Mouse (Mus musculus): ENCODE data around the gene Pomp.

Pomp gene

DNA sequence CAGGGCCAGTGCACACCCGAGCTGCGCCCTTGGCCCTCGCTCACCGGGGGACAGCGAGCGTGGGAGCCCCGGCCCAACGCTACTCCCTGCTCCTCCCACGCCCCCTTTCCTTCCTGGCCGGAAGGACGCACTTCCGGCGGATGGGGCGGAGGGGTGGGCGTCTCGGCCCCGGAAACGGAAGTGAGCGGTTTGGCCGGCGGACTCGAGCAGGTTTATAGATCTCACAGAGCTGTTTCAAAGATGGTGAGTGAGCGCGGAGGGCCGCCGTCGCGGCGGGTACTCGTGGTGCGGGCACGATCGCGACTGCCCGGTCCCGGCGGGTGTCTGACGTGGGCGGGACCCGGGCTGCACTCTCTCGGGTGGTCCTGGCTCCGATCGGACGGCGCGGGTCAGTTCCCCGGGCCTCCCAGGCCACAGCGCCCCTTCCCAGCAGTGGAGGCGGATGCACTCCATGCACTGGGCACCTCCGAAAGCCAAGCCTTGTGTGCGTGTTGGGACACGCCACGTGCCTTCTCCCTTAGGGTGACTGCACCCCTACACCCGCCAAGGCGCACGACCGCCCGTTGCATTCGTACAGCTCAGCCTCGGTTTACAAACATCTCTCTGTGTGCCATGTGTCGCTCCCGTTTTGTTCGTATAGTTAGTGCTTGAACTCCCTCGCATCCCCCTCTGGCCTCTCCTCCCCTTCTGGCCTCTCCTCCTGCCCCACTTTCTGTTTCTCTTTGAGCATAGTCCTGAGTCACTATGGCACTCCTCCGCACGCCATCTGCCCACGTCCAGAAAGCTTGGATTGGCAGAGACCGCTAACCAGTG, at the start of gene Pomp:
Gene Pomp, plus strand, starts transcription at position 13 of the 813 bp plus-strand sequence.
- DNase-seq: peak; percentile 86

DNA sequence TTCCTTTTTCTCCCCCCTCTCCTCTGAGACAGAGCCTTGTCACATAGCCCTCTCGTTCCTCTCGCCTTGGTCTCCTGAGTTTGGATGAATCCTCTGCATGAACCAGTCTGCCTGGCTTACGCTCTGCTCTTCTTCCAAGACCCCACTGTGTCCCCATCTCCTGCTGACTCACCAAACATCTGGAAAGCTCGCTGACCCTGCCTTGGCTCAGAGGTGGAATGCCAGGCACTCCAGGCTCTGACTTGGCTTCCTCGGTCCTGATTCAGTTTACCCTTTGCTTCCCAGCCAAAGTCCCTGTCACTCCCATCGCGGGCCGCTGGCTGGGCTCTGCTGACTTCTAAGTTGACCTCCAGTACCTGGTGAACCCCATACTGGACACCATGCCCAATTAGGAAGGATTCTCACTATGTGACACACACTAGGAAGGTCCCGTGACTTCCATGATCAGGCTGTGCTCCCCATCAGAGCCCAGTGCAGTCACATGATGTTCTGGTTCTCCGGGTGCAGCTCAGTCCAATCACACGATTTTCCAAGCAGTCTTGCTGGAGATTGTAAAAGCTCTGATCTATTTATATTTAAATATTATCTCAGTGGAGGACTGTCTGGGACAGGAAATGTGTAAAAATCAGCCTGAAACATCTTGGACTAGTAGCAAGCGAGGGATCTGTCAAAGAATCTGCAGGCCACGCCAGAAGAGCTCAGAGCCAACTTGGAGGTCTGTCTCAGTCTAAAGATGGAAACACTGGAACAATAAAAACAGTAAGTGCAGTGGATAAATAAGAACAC, 47.8 kb upstream of the Pomp start:
- no peak for DNase-seq

DNA sequence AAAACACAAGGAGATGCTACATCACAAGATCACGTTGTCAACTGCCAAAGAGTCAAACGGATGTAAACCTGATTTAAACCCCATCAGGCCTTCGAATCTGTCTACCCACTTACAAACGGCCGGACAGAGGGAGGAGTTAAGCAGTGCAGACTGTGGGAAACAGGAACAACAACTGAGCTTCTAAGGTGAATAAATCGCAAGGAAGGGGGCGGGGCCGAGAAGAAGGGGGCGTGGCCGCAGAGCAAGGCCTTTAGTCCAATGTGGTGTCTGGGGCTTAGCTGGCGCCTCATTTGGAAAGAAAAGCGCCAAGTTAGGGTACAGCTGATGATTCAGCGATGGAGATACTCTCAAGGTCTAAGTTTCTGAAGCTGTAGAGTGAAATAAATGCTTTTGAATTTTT, 45.3 kb upstream of the Pomp start:
- DNase-seq: no peak

DNA sequence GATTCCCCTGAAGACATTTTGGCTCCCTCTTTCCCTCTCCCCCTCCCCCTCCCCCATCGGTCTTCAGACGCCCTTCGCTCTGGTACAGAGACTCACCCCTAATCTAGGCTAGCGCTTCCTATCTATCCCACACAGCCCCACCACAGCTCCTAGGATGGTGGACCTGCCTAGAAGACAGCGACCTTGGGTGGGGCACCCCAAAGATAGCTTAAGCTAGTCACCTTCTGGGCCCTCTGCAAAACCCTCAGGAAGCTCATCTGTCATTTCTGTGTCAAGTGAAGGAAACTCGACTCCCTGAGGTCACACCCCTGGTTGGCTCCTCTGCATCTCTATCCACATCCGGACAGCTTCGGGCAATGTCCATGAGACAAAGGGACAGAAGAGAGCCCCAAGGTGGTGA, 44.7 kb upstream of the Pomp start:
- no peak for DNase-seq

- DNase-seq: no peak
Observed at GRCm38 (mm10) chr5:147816465-147816864, 43.8 kb upstream of the Pomp start.

- no peak for DNase-seq
Observed at GRCm38 (mm10) chr5:147817747-147818496, 42.3 kb upstream of the Pomp start.

- no peak for DNase-seq
Observed at GRCm38 (mm10) chr5:147818866-147819265, 41.4 kb upstream of the Pomp start.

DNA sequence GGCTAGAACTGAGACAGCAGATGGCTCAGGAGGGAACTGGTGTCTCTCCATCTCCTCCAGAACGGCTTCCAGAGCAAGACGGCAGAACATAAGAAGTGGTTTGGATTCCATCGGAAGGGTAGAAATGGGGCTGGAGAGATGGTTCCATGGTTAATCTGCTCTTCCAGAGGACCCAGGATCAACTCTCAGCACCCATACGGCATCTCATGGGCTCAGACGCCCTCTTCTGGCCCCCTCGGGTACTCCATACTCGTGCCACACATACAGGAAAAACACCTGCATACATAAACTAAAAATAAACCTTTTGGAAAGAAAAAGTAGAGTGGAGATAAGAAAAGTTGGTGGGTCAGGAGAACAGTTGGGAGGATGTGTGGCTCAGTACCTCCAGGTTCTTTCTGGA, 40.4 kb upstream of the Pomp start:
- DNase-seq: no peak

- DNase-seq: no peak
Observed at GRCm38 (mm10) chr5:147824021-147824605, 36.1 kb upstream of the Pomp start.

GRCm38 (mm10) chr5:147825375-147825969, 34.8 kb upstream of the Pomp start:
- no peak for DNase-seq

DNA sequence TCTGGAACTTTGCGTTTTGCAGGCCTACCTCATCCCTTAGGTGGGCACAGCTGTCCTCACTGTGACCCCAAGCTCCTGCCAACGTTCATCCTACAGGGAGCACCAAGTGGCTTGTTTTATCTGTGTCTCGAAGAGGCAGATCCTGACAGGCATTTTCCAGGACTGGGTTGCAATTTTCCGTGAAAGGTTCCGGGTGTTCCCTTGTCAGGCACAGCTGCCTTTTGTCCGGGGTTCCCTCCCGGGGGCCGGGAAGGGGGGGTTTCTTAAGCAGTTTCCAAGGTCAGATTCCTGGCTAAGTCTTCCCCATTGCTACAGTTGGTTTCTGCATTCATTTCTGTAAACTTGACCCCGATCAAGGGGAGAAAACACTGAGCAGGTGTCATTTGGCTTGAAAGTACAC, 34.2 kb upstream of the Pomp start:
- no peak for DNase-seq

DNA sequence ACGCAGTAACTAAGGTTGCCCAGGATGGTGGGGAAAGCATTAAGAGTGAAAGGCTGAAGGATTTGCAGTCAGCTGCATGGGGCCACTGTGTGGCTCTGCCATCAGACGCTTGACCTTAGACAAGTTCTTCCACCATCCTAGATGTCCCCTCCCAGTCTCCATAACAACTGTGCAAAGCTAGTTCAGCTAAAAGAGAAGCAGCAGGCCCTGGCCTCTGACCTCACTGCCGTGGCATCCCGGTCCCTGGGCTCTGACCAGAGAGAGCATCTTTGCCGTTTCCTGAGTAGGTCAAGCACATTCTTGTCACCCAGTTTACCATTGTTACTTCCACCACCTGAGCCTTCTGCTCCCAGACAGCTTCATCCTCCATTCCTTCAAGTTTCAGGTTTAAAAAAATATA, 33.7 kb upstream of the Pomp start:
- no peak for DNase-seq

DNA sequence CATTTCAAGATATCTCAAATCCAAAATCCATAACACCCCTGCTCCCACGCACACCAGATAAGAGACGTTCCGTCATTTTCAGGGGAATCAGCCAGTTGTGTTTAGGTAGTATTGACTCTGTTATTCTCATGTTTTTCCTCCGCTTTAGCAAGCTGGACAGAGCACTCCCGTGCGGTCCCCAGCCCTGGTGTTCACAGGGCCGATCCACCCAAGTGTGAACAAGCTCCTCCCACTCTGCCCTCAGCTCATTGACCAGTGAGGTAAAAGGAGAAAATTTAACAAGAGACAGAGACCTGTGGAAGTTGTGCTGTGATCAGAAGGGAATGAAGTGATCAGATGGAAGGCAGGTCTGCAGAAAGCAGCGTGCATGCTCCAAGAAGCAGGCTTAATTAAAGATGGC, 31.4 kb upstream of the Pomp start:
- DNase-seq: no peak

DNA sequence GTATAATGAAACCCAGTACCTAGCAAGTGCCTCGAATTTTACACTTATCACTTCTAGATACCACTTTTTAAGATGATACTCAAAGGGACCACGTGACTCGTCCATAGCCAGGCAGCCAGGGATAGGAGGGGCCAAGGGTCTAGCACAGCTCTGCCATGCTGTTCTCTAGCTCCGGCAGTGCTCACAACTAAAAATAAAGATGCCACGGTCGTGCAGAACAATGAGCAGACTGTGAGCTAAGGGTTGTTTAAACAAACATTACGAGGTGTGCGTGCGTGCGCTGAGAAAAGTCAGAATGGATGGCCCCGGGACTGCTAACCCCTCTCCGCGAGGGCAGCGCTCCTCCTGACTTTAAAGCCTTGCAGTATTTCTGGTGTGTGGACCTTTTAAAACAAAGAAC, 27.4 kb upstream of the Pomp start:
- DNase-seq: no peak

DNA sequence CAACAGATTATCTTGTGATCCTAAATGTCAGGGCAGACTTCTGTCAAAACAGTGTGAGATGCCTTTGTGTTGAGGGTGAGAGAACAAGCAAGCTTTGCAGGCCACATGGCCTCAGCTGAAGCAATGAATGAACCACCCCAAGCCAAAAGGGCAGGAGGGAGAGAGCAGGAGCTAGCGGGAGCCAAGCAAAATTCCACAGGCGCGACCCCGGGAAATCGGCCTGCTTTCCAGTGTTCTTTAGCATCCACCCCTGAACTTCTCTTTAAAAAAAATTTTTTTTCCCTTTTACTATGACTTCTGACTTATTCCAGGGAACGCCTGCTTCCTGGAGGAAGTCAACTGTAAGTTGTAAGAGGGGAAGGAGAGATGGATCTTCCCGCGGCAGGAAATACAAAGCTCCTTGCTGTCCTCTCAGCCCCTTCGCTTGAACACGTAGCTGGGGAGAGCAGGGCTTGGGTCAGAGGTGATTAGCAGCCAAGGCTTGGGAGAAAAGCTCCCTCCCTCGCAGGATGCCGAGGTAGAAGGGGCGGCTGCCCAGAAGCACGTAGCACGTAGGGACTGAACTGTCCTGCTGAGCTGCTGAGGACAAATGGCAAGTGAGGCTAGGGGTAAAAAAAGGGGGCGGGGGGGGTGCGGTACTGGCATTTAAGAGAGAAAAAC, 25.3 kb upstream of the Pomp start:
- no peak for DNase-seq

- no peak for DNase-seq
Observed at GRCm38 (mm10) chr5:147839418-147839817, 20.8 kb upstream of the Pomp start.

DNA sequence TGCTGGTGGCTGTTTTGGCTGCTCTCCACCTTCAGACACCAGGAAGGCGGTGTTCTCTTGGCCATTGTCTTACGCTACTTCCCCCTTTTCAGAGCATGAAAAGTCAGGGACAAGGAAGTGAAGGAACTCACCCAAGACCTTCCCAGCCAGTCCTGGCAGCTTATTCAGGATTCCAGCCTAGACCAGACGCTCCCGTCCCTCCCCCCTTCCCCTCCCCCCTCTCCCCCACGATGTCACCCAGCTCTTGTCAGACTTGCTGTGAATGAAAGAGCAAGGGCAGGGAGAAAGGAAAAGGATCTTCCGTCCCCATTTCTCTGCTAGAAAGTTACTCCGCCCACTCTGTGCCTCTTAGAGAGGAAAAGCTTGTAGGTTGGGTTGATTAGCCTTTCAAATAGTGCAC, 16.9 kb upstream of the Pomp start:
- no peak for DNase-seq

GRCm38 (mm10) chr5:147845319-147845718, 14.9 kb upstream of the Pomp start:
- no peak for DNase-seq

DNA sequence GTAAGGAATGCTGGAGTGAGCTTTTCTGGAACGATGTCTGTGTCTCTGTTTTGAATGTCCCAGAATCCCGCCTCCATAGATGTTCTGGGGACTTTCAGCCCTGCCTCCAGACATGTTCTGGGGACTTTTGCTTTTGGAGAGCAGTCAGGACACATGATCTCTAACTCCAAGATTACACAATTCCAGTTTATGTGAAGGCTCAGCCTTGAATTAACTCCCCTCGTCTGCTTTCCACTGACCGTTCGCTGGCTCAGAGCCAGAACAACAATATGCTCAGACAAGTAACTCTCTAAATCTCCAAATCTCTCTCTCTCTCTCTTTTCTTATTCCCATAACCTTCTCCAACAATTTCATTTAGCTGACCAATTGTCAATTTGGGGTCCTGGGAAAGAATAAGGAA, 12.9 kb upstream of the Pomp start:
- no peak for DNase-seq

GRCm38 (mm10) chr5:147848164-147848863, 11.9 kb upstream of the Pomp start:
- DNase-seq: peak; percentile 87

GRCm38 (mm10) chr5:147850194-147850593, 10.1 kb upstream of the Pomp start:
- DNase-seq: no peak

DNA sequence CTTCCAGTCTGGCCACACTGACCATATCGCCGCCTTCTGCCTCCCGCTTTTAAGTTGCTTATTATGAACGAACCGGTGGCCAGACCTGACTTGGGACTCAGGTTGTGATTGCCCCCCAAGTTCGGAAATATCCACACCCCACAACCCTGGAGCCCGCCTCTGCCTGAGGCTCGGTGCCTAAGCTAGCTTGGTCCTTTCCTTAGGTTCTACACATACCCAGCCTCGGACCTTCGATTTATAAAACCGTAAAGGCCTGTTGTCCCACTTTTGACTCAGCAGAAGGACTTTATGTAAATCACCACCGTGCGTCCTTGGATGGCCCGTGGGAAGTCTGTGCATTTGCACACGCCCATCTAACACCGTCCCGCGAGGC, 199 bp upstream of the Pomp start:
- no peak for DNase-seq
